Mouse (Mus musculus): Measurements from ENCODE around the gene Gm49403.
"Not testable (repeated sequence)": the region's sequence is repeated elsewhere in the genome, so short reads cannot be mapped to it uniquely, and the experiment has no call there.

- not testable (repeated sequence) for TF ChIP-seq POLR2A (IDR thresholded peaks at IDR 0.05; ENCODE audit: borderline replicate concordance, low read depth, low read length); CTCF (IDR thresholded peaks at IDR 0.05; ENCODE audit: low read depth, low read length)
Observed at GRCm38 (mm10) chr19:8836327-8836726, 47.4 kb upstream of the Gm49403 start.
